Mouse (Mus musculus) mouse trophoblast stem cell (cell line): ENCODE measurements around the gene Vps53.

Source experiments
- in situ Hi-C, 2 experiments: fragments of 300-500 bp; cut with MseI, MboI; formaldehyde crosslinking; loops; 2 replicates in 1 of 2; 3 replicates in 1 of 2; pipeline ENCODE4 v1.15.1; 2025

Vps53 gene

GRCm38 (mm10) chr11:76060906-76061305 lies 118.5 kb downstream of the Vps53 start:
- in situ Hi-C loops: no loop called here

GRCm38 (mm10) chr11:76059971-76060370 lies 119.5 kb downstream of the Vps53 start:
- in situ Hi-C loops: no loop called here

- in situ Hi-C loops: no loop called here
These were observed 123.0 kb downstream of the Vps53 start for GRCm38 (mm10) chr11:76056487-76056886.

- in situ Hi-C loops: no loop called here
These were observed 127.0 kb downstream of the Vps53 start for GRCm38 (mm10) chr11:76052496-76052895.

GRCm38 (mm10) chr11:76050967-76051512 lies 128.4 kb downstream of the Vps53 start:
- in situ Hi-C loops: no loop called here

- in situ Hi-C loops: no loop called here
These were observed 128.9 kb downstream of the Vps53 start for GRCm38 (mm10) chr11:76050509-76050908.

- in situ Hi-C loops: no loop called here
These were observed 134.1 kb downstream of the Vps53 start for GRCm38 (mm10) chr11:76045367-76045766.

- in situ Hi-C loops: no loop called here
These were observed 135.0 kb downstream of the Vps53 start for GRCm38 (mm10) chr11:76044468-76044867.

- in situ Hi-C loops: no loop called here
These were observed 136.6 kb downstream of the Vps53 start for GRCm38 (mm10) chr11:76042882-76043281.

- in situ Hi-C loops: no loop called here
These were observed 137.3 kb downstream of the Vps53 start for GRCm38 (mm10) chr11:76042041-76042638.

- in situ Hi-C loops: no loop called here
These were observed 138.6 kb downstream of the Vps53 start for GRCm38 (mm10) chr11:76040761-76041376.

GRCm38 (mm10) chr11:76040106-76040505 lies 139.3 kb downstream of the Vps53 start:
- in situ Hi-C loops: no loop called here

GRCm38 (mm10) chr11:76039271-76040053 lies 140.0 kb downstream of the Vps53 start:
- in situ Hi-C loops: no loop called here

- in situ Hi-C loops: no loop called here
These were observed 141.7 kb downstream of the Vps53 start for GRCm38 (mm10) chr11:76037581-76038294.

GRCm38 (mm10) chr11:76035182-76035581 lies 144.3 kb downstream of the Vps53 start:
- in situ Hi-C loops: no loop called here

GRCm38 (mm10) chr11:76033836-76034235 lies 145.6 kb downstream of the Vps53 start:
- in situ Hi-C loops: no loop called here

- in situ Hi-C loops: no loop called here
These were observed 146.1 kb downstream of the Vps53 start for GRCm38 (mm10) chr11:76033359-76033758.

GRCm38 (mm10) chr11:76028072-76028465 lies 151.4 kb downstream of the Vps53 start:
- in situ Hi-C loops: no loop called here

- in situ Hi-C loops: no loop called here
These were observed 152.0 kb downstream of the Vps53 start, which contains the start of gene Rflnb for GRCm38 (mm10) chr11:76027139-76028071. Gene Rflnb, minus strand, starts transcription at chr11:76027782.

- in situ Hi-C loops: no loop called here
These were observed 152.8 kb downstream of the Vps53 start for GRCm38 (mm10) chr11:76026527-76027138.
